Mouse (Mus musculus) forelimb bud, embryonic 11.5 days (tissue): Measurements from ENCODE around the gene Mug1.
"Not testable (repeated sequence)": the region's sequence is repeated elsewhere in the genome, so short reads cannot be mapped to it uniquely, and the experiment has no call there.

Experiments
- DNase-seq: peaks from one replicate; pipeline ENCODE4 v3.0.0-alpha.2; 2012; ENCODE audit warnings: low read depth, low spot score

The Mug1 gene

DNA sequence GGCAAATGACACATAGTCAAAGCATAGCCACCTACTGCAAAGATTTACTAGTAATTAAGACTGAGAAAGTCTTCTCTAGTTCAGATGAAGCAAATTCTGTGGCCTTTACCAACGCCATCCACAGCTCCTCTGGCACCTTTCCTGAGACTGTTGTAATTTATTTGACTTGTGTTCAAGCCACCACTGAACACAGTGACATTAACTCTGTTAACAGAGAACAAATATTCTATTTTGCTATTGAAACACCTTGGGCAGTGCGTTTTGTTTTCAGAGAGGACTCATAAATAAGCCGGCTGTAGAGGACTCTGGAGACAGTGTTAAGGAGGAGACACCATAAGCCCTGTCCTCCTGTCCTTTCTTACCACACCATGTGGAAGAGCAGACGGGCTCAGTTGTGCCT, at the start of gene Mug1:
Gene Mug1 (plus strand): TSS at position 271 of the 400 bp plus-strand sequence.
- DNase-seq = not testable (repeated sequence)

DNA sequence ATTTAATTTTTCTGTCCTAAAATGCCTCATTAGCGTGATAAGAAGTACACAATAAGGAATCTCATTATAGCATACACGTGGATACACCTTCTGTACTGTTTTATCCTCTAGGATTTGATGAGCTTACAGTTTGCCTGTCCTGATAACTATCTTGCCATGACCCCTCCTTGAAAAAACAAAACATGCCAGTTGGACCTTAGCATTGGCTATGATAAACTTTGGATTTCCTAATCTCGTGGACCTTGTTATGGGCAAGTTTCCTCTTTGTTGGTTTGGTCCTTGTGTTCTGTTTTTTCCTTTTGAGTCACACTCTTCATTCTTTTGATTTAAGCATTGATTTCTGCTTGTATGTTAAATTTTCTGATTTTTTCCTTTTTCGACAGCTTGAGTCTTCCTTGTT, 10.3 kb upstream of the Mug1 start:
- DNase-seq = no peak

DNA sequence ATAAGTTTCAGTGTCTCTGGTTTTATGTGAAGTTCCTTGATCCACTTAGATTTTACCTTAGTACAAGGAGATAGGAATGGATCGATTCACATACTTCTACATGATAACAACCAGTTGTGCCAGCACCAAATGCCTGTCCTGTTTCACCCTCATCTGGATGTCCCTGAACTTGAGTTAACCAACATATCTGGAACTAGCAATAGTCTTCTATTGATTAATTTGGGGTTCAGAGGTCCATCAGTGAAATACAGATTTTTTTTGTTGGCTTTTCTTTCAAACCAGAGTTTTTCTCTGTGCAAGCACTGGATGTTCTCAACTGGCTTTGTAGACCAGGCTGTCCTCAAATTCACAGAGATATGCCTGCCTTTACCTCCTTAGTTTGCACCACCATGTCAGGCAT, 2.0 kb upstream of the Mug1 start:
- no peak for DNase-seq

DNA sequence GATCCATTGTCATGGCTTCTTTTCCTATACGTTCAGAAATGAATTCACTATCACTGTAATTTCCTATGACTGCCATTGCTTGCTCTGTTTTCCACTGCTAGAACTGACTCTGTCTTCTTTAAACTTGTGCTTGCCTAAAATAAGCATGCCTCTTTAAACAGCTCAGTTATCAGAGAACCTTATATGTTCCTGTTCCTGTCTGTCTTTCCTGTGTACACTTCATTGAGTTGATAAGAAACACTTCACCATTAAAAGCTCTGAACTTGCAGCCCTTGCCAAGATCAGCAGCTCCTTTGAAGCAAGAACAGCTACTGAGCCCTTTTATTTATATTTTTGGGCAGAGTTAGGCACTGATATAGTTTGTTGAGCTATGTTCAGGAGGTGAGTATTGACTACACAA, 10.0 kb downstream of the Mug1 start:
- no peak for DNase-seq
